Comparison of ENCODE assay signal across 7 mouse cellular contexts in the genomic region with DNA sequence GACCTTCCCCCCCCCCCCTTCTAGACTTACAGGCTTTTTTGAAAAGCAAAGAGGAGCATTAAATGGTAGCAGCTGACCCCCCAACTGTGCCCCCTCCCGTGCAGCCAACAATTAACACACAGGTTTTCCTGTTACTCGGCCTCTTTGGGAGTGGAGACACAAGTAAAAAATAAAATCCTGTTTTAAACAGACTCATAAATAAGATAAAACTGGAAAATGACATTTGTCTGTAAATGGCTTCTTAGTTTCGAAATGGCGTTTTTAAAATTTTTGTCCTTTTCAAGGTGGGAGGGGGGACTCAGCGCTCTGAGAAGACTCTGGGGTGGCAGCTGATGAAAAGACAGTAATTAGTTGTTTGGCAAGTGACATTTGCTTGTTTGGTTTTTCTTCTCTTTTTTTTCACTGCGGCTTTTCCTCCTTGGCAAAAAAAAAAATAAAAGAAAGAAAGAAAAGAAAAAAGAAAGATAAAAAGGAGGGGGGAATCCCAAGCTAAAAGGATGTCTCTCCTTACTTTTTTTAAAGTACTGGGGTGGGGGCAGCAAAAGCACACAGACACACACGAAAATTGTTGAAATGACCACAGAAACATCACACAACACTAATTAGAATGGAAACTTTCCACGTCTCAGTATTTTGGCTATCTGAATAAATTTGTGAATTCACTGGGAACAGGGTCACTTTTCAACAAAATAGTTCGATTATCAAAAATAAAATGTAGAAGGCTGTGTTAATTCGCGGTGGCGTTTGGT. TPM values are rescaled to one million over a fixed set of nuclear protein-coding genes. Genes with fewer than 3 reads are reported as not detected.
DNase-seq lines count a peak whose midpoint lies in the region; ATAC-seq and TF ChIP-seq lines count a peak whose summit lies in the region.

No protein-coding gene starts in this region.

- peak overlapping the region; percentile 63 for H3K4me2 ChIP-seq in neural tube, embryonic 11.5 days (ENCODE audit: low read depth)
- peak overlapping the region; percentile 69 for H3K4me2 ChIP-seq in embryonic facial prominence, embryonic 15.5 days (replicated peaks)
- H3K4me2 ChIP-seq in limb, embryonic 11.5 days (ENCODE audit: low read depth, severe bottlenecking) = peak overlapping the region; percentile 60

- H3K27ac ChIP-seq in neural tube, embryonic 11.5 days (ENCODE audit: low read depth, low read length) = no peak overlapping the region
- H3K27ac ChIP-seq in embryonic facial prominence, embryonic 15.5 days (replicated peaks) = peak overlapping the region; percentile 98
- peak overlapping the region; percentile 100 for H3K27ac ChIP-seq in limb, embryonic 11.5 days (replicated peaks; ENCODE audit: low read depth, low read length)
- no peak overlapping the region for H3K27ac ChIP-seq in small intestine, adult 2 months (ENCODE audit: insufficient read depth, low read depth, low read length)

- H3K27me3 ChIP-seq in neural tube, embryonic 11.5 days (ENCODE audit: control insufficient read depth, insufficient read depth, low read length) = no peaks in the 10 kb centered on the region
- no peaks in the 10 kb centered on the region for H3K27me3 ChIP-seq in embryonic facial prominence, embryonic 15.5 days
- H3K27me3 ChIP-seq in limb, embryonic 11.5 days (ENCODE audit: control insufficient read depth, insufficient read depth, low read length) = no peaks in the 10 kb centered on the region
- H3K27me3 ChIP-seq in small intestine, adult 2 months (ENCODE audit: control insufficient read depth, insufficient read depth, low read length) = no peaks in the 10 kb centered on the region

- no peak for TF ChIP-seq CTCF in small intestine, adult 2 months (IDR thresholded peaks at IDR 0.05; ENCODE audit: extremely low read depth, insufficient read length, insufficient replicate concordance, low read depth, low read length)

- ATAC-seq in neural tube, embryonic 11.5 days (ENCODE audit: insufficient read depth, low FRiP score, low TSS enrichment) = no peak
- no peak for ATAC-seq in embryonic facial prominence, embryonic 15.5 days (ENCODE audit: insufficient number of reproducible peaks, low FRiP score, low TSS enrichment, low read depth)
- ATAC-seq in limb, embryonic 11.5 days (ENCODE audit: insufficient number of reproducible peaks, low FRiP score, low TSS enrichment, low read depth) = no peak

- peak overlapping the region; percentile 100 for H3K9ac ChIP-seq in neural tube, embryonic 11.5 days (ENCODE audit: low read length)
- peak overlapping the region; percentile 100 for H3K9ac ChIP-seq in embryonic facial prominence, embryonic 15.5 days
- peak overlapping the region; percentile 100 for H3K9ac ChIP-seq in limb, embryonic 11.5 days (ENCODE audit: low read length)

- 29% methylated on average over 12 of the region's 12 CpGs for WGBS in neural tube, embryonic 11.5 days
- WGBS in embryonic facial prominence, embryonic 15.5 days = 13% methylated on average over 12 of the region's 12 CpGs
- 29% methylated on average over 12 of the region's 12 CpGs for WGBS in limb, embryonic 11.5 days
- whole genome bisulfite sequencing in small intestine, adult 2 months = 30% methylated on average over 12 of the region's 12 CpGs

- no peaks in the 10 kb centered on the region for H3K9me3 ChIP-seq in neural tube, embryonic 11.5 days (ENCODE audit: control insufficient read depth, low read length)
- H3K9me3 ChIP-seq in embryonic facial prominence, embryonic 15.5 days (replicated peaks) = no peaks in the 10 kb centered on the region
- H3K9me3 ChIP-seq in limb, embryonic 11.5 days (ENCODE audit: control insufficient read depth, low read length) = no peaks in the 10 kb centered on the region

- TF ChIP-seq POLR2A in small intestine, adult 2 months (IDR thresholded peaks at IDR 0.05; ENCODE audit: low read depth, low read length) = no peak

- peak overlapping the region; percentile 95 for H3K4me3 ChIP-seq in neural tube, embryonic 11.5 days (ENCODE audit: low read depth, low read length)
- H3K4me3 ChIP-seq in embryonic facial prominence, embryonic 15.5 days (replicated peaks) = peak overlapping the region; percentile 98
- peak overlapping the region; percentile 73 for H3K4me3 ChIP-seq in limb, embryonic 11.5 days (ENCODE audit: low read depth, low read length)
- peak overlapping the region; percentile 92 for H3K4me3 ChIP-seq in small intestine, adult 2 months (ENCODE audit: low read depth, low read length)

- H3K4me1 ChIP-seq in neural tube, embryonic 11.5 days (ENCODE audit: control insufficient read depth, insufficient read depth, low read length) = peaks cover 13% of the 10 kb centered on the region; the same call in 1 of the 2 replicates
- peaks cover 52% of the 10 kb centered on the region for H3K4me1 ChIP-seq in embryonic facial prominence, embryonic 15.5 days
- peaks cover 11% of the 10 kb centered on the region for H3K4me1 ChIP-seq in limb, embryonic 11.5 days (ENCODE audit: control insufficient read depth, insufficient read depth, low read length)
- peaks cover 5% of the 10 kb centered on the region for H3K4me1 ChIP-seq in small intestine, adult 2 months (ENCODE audit: control insufficient read depth, insufficient read depth, insufficient read length, low read length)

- DNase-seq in neural tube, embryonic 11.5 days (ENCODE audit: low spot score) = no peak
- no peak for DNase-seq in neural tube, embryonic 10.5 days (ENCODE audit: extremely low spot score, low spot score)
- DNase-seq in limb, embryonic 11.5 days (ENCODE audit: low spot score) = no peak
- no peak for DNase-seq in frontal cortex, postnatal 10 days (ENCODE audit: low spot score in 2 of 2)
- no peak for DNase-seq in cerebellum, adult 9-11 months

- H3K36me3 ChIP-seq in neural tube, embryonic 11.5 days (ENCODE audit: control insufficient read depth, insufficient read depth, low read length) = no peaks in the 10 kb centered on the region
- H3K36me3 ChIP-seq in embryonic facial prominence, embryonic 15.5 days = peaks cover 8% of the 10 kb centered on the region
- H3K36me3 ChIP-seq in limb, embryonic 11.5 days (ENCODE audit: control insufficient read depth, insufficient read depth, low read length) = no peaks in the 10 kb centered on the region
- H3K36me3 ChIP-seq in small intestine, adult 2 months (ENCODE audit: control insufficient read depth, insufficient read depth, low read length) = 0 out of 2 replicates have a peak, but pooled peaks cover 2% of the 10 kb centered on the region

RNA-seq across cellular contexts. Expression of a gene that starts 15.1 kb away (rescaled TPM):
- polyA plus RNA-seq in neural tube, embryonic 11.5 days (2014; fragmentation: Nextera tagmentation; extraction: Ambion mirVana) = 8.1 and 9.1 TPM in 2 replicates
- polyA plus RNA-seq in embryonic facial prominence, embryonic 15.5 days (2015; fragmentation: Nextera tagmentation; extraction: Ambion mirVana) = 26.0 and 38.6 TPM in 2 replicates
- 8.6 and 13.0 TPM in 2 replicates for polyA plus RNA-seq in limb, embryonic 11.5 days (2014; fragmentation: Nextera tagmentation; extraction: Ambion mirVana)
- polyA plus RNA-seq in small intestine, adult 2 months (2012; rRNA removed) = not detected in 2 replicates

RNA-seq across cellular contexts. Expression of a gene that starts 47.3 kb away (rescaled TPM):
- polyA plus RNA-seq in neural tube, embryonic 11.5 days (2014; fragmentation: Nextera tagmentation; extraction: Ambion mirVana) = 1,351 and 1,381 TPM in 2 replicates
- 2,102 and 2,156 TPM in 2 replicates for polyA plus RNA-seq in embryonic facial prominence, embryonic 15.5 days (2015; fragmentation: Nextera tagmentation; extraction: Ambion mirVana)
- polyA plus RNA-seq in limb, embryonic 11.5 days (2014; fragmentation: Nextera tagmentation; extraction: Ambion mirVana) = 1,406 and 1,468 TPM in 2 replicates
- 295 and 530 TPM in 2 replicates for polyA plus RNA-seq in small intestine, adult 2 months (2012; rRNA removed)

Comparison
In these comparisons a context has a peak if more than half of its experiments do, and no peak if none do; other contexts are left out.
1. H3K27ac ChIP-seq: peak in embryonic facial prominence, embryonic 15.5 days (single experiment) and limb, embryonic 11.5 days (single experiment); none in neural tube, embryonic 11.5 days (single experiment) and small intestine, adult 2 months (single experiment).
2. Peak in every context shown above with its lines, with median percentiles within 50 percentile points of each other: H3K4me2 ChIP-seq, H3K4me3 ChIP-seq and H3K9ac ChIP-seq.